Mouse (Mus musculus) myocyte (in vitro differentiated cells): Measurements from ENCODE around the gene Taar8c. TPM values are rescaled to one million over a fixed set of nuclear protein-coding genes. Genes with fewer than 3 reads are reported as not detected.
"Not testable (repeated sequence)": the region's sequence is repeated elsewhere in the genome, so short reads cannot be mapped to it uniquely, and the experiment has no call there.

Experiments used
- H3K27me3 ChIP-seq: one replicate; pipeline ENCODE4 v1.6.1; 2011; ENCODE audit not compliant: control insufficient read depth, insufficient read depth, insufficient read length
- H3K36me3 ChIP-seq: one replicate; pipeline ENCODE4 v1.6.1; 2011; ENCODE audit not compliant: control insufficient read depth, insufficient read depth
- H3K4me2 ChIP-seq: one replicate; pipeline ENCODE4 v1.6.1; 2011; ENCODE audit warnings: low read depth, control low read depth
- H3K4me3 ChIP-seq: one replicate; pipeline ENCODE4 v1.5.1; 2011; ENCODE audit warnings: mild to moderate bottlenecking, control low read depth, moderate library complexity
- H3K79me2 ChIP-seq: one replicate; pipeline ENCODE4 v1.6.1; 2011; ENCODE audit not compliant: control insufficient read depth, insufficient read depth
- H3ac ChIP-seq: one replicate; pipeline ENCODE4 v1.6.1; 2011; ENCODE audit not compliant: control insufficient read depth, insufficient read length
- CEBPB ChIP-seq: IDR thresholded peaks from 2 replicates; pipeline ENCODE4 v1.6.1; 2011; ENCODE audit warnings: mild to moderate bottlenecking, moderate library complexity; ENCODE audit not compliant: poor library complexity, insufficient read depth, severe bottlenecking
- E2F4 ChIP-seq: IDR thresholded peaks from one replicate; pipeline ENCODE4 v1.6.1; 2011; ENCODE audit warnings: mild to moderate bottlenecking, control low read depth, moderate library complexity; ENCODE audit not compliant: insufficient read depth
- MAX ChIP-seq: IDR thresholded peaks from one replicate; pipeline ENCODE4 v1.6.1; 2011; ENCODE audit warnings: low read depth, mild to moderate bottlenecking, control low read depth
- MYOD1 ChIP-seq, 3 experiments: IDR thresholded peaks; one replicate each; pipeline ENCODE4 v1.6.1; 2011; ENCODE audit warnings: control low read depth in 2 of 3, low read depth in 2 of 3, mild to moderate bottlenecking in 2 of 3, moderate library complexity in 1 of 3; ENCODE audit not compliant: insufficient read length in 2 of 3, control insufficient read depth in 1 of 3
- MYOG ChIP-seq, 3 experiments: IDR thresholded peaks; one replicate each; pipeline ENCODE4 v1.6.1; 2011; ENCODE audit warnings: control low read depth in 2 of 3, low read depth in 2 of 3, mild to moderate bottlenecking in 2 of 3; ENCODE audit not compliant: insufficient read length in 2 of 3, control insufficient read depth in 1 of 3, insufficient read depth in 1 of 3
- POLR2A ChIP-seq: IDR thresholded peaks from one replicate; pipeline ENCODE4 v1.6.1; 2011; ENCODE audit warnings: low read depth, mild to moderate bottlenecking, control low read depth, moderate library complexity; ENCODE audit not compliant: insufficient read length
- POLR2AphosphoS2 ChIP-seq: IDR thresholded peaks from one replicate; pipeline ENCODE4 v1.6.1; 2011; ENCODE audit warnings: low read depth, control low read depth; ENCODE audit not compliant: insufficient read length
- REST ChIP-seq: IDR thresholded peaks from one replicate; pipeline ENCODE4 v1.6.1; 2011; ENCODE audit warnings: mild to moderate bottlenecking, control low read depth, moderate library complexity; ENCODE audit not compliant: insufficient read depth, insufficient read length
- SRF ChIP-seq: IDR thresholded peaks from one replicate; pipeline ENCODE4 v1.6.1; 2011; ENCODE audit warnings: low read depth; ENCODE audit not compliant: control insufficient read depth, insufficient read length
- TCF12 ChIP-seq: IDR thresholded peaks from one replicate; pipeline ENCODE4 v1.6.1; 2011; ENCODE audit warnings: mild to moderate bottlenecking, control low read depth; ENCODE audit not compliant: poor library complexity, insufficient read depth, severe bottlenecking
- TCF3 ChIP-seq: IDR thresholded peaks from one replicate; pipeline ENCODE4 v1.6.1; 2011; ENCODE audit warnings: low read depth, control low read depth; ENCODE audit not compliant: insufficient read length
- USF1 ChIP-seq: IDR thresholded peaks from one replicate; pipeline ENCODE4 v1.6.1; 2011; ENCODE audit warnings: low read depth, mild to moderate bottlenecking, control low read depth, moderate library complexity
- polyA plus RNA-seq: library from polyadenylated mRNA; unstranded; fragments of >200 nt; fragmentation: generic; extraction: Trizol; gene quantifications from one replicate; pipeline ENCODE4 v1.2.1, GENCODE M21; 2012; ENCODE audit warnings: missing spikeins

The Taar8c gene
- polyA plus RNA-seq, 1 experiment, result not detected

- H3K79me2 ChIP-seq, result no peaks in the 10 kb centered on the region
- TF ChIP-seq CEBPB, result no peak
- no peak for TF ChIP-seq MYOG (IDR thresholded peaks at IDR 0.05; ENCODE audit: control insufficient read depth in 1 of 3, insufficient read depth in 1 of 3, insufficient read length in 2 of 3, low read depth in 2 of 3)
- TF ChIP-seq POLR2AphosphoS2, result no peak
- no peak for TF ChIP-seq USF1
- TF ChIP-seq MAX, result no peak
- no peak for TF ChIP-seq TCF3
- no peak for TF ChIP-seq E2F4
- TF ChIP-seq SRF, result no peak
- H3K36me3 ChIP-seq, result no peaks in the 10 kb centered on the region
- no peaks in the 10 kb centered on the region for H3K27me3 ChIP-seq
- no peak overlapping the region for H3ac ChIP-seq
- H3K4me3 ChIP-seq, result no peak overlapping the region
- H3K4me2 ChIP-seq, result no peak overlapping the region
These were observed 6.5 kb upstream of the Taar8c start for GRCm38 (mm10) chr10:24108236-24108635.

DNA sequence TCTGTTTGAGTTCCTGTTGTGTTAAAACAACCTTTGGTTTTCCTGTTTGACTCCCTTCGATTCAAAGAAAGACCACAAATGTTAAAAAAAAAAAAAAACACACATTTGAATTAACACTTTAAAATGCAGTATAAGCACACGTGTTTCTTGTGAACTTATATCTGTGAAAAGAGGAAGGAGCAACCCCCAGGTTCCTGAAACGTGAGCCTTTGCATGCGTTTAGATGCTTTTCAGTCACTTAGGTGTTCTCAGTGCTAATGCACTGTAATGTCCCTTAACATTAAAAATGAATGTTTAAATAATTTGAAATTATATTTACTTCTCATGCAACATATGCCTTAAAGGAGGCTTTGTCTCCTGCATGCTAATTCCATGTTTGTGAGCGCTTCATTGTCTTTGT is 6.0 kb upstream of the Taar8c start:
- H3ac ChIP-seq, result no peak overlapping the region
- H3K27me3 ChIP-seq, result no peaks in the 10 kb centered on the region
- H3K4me3 ChIP-seq, result no peak overlapping the region

DNA sequence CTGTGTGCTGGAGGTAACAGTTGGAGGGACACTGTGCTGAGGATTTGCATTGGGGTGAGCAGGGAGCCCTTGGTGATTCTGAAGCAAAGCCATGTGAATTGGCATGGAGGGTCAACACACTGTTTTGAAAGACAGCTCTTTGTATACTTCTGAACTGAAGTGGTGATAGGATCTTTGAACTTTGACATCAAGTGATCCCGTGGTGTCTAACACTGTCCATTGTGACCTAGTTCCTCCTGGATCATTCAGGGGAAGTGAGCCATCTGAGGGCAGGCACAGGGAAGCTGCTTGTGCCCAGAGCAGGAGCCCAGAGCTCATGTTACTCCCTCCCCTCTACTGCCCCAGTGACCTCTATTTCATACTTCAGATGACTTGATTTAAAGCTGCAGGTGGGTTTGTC is 1.6 kb upstream of the Taar8c start:
- H3K4me2 ChIP-seq, H3K79me2 ChIP-seq, H3K4me3 ChIP-seq, H3ac ChIP-seq, H3K36me3 ChIP-seq, H3K27me3 ChIP-seq: not testable (repeated sequence)

More for the DNA sequence above, 6.0 kb upstream of the Taar8c start:
- Histone ChIP-seq H3K79me2 (no peaks in the 10 kb centered on the region), H3K4me2 (no peak overlapping the region), H3K36me3 (no peaks in the 10 kb centered on the region)
- TF ChIP-seq MYOG (IDR thresholded peaks at IDR 0.05; ENCODE audit: control insufficient read depth in 1 of 3, insufficient read depth in 1 of 3, insufficient read length in 2 of 3, low read depth in 2 of 3), result no peak
- no peak for TF ChIP-seq REST
- no peak for TF ChIP-seq SRF
- TF ChIP-seq POLR2A, result no peak
- TF ChIP-seq MYOD1 (IDR thresholded peaks at IDR 0.05; ENCODE audit: control insufficient read depth in 1 of 3, insufficient read length in 2 of 3, low read depth in 2 of 3), result no peak
- TF ChIP-seq CEBPB, result no peak

- H3K4me2 ChIP-seq, H3K36me3 ChIP-seq, H3ac ChIP-seq, H3K79me2 ChIP-seq, H3K4me3 ChIP-seq, H3K27me3 ChIP-seq: not testable (repeated sequence)
These were observed 4.7 kb downstream of the Taar8c start for GRCm38 (mm10) chr10:24097010-24097409.

- Histone ChIP-seq H3K36me3 (no peaks in the 10 kb centered on the region), H3K27me3 (no peaks in the 10 kb centered on the region), H3K4me2 (no peak within 1 kb of the TSS), H3K79me2 (no peaks in the 10 kb centered on the region), H3K4me3 (no peak within 1 kb of the TSS), H3ac (no peak within 1 kb of the TSS)
- TF ChIP-seq TCF12, result no peak
- TF ChIP-seq MYOG (IDR thresholded peaks at IDR 0.05; ENCODE audit: control insufficient read depth in 1 of 3, insufficient read depth in 1 of 3, insufficient read length in 2 of 3, low read depth in 2 of 3), result no peak
- TF ChIP-seq REST, result no peak
- TF ChIP-seq MAX, result no peak
- TF ChIP-seq POLR2AphosphoS2, result no peak
- TF ChIP-seq E2F4, result no peak
- TF ChIP-seq USF1, result no peak
- TF ChIP-seq TCF3, result no peak
- TF ChIP-seq SRF, result no peak
- TF ChIP-seq POLR2A, result no peak
- TF ChIP-seq MYOD1 (IDR thresholded peaks at IDR 0.05; ENCODE audit: control insufficient read depth in 1 of 3, insufficient read length in 2 of 3, low read depth in 2 of 3), result no peak
- no peak for TF ChIP-seq CEBPB
These were observed 9.5 kb downstream of the Taar8c start, which contains the start of gene Taar8b for GRCm38 (mm10) chr10:24092194-24092593. TSS of gene Taar8b (minus strand) at chr10:24092294.

- no peak for TF ChIP-seq REST
- TF ChIP-seq TCF3, result no peak
- no peak for TF ChIP-seq CEBPB
- no peak for TF ChIP-seq TCF12
- TF ChIP-seq USF1, result no peak
- TF ChIP-seq MYOG (IDR thresholded peaks at IDR 0.05; ENCODE audit: control insufficient read depth in 1 of 3, insufficient read depth in 1 of 3, insufficient read length in 2 of 3, low read depth in 2 of 3), result no peak
- no peak for TF ChIP-seq POLR2A
- no peak for TF ChIP-seq POLR2AphosphoS2
- TF ChIP-seq E2F4, result no peak
- TF ChIP-seq MAX, result no peak
- TF ChIP-seq SRF, result no peak
- no peak for TF ChIP-seq MYOD1 (IDR thresholded peaks at IDR 0.05; ENCODE audit: control insufficient read depth in 1 of 3, insufficient read length in 2 of 3, low read depth in 2 of 3)
- no peak overlapping the region for H3ac ChIP-seq
- H3K4me2 ChIP-seq, result no peak overlapping the region
- no peaks in the 10 kb centered on the region for H3K36me3 ChIP-seq
- H3K4me3 ChIP-seq, result no peak overlapping the region
- no peaks in the 10 kb centered on the region for H3K79me2 ChIP-seq
- peaks cover 5% of the 10 kb centered on the region for H3K27me3 ChIP-seq
These were observed 14.5 kb downstream of the Taar8c start for GRCm38 (mm10) chr10:24087168-24087567.
